Mouse (Mus musculus) frontal cortex, postnatal 14 days (tissue): ENCODE measurements at regions not wholly inside any gene's neighbourhood (a gene's known extent, or its start where the extent isn't known, plus 50 kb on each side); places are given as distances from the start of the nearest gene placed in this dataset.
A peak's percentile ranks its signal among the peaks of the same experiment; 100 is the strongest.

Source experiments
- DNase-seq, 2 experiments: peaks; one replicate each; pipeline ENCODE4 v3.0.0; 2022; ENCODE audit warnings: low spot score in 2 of 2

GRCm38 (mm10) chr12:46138646-46139045 lies 680.1 kb downstream of the Nova1 start:
- DNase-seq: no peak

DNA sequence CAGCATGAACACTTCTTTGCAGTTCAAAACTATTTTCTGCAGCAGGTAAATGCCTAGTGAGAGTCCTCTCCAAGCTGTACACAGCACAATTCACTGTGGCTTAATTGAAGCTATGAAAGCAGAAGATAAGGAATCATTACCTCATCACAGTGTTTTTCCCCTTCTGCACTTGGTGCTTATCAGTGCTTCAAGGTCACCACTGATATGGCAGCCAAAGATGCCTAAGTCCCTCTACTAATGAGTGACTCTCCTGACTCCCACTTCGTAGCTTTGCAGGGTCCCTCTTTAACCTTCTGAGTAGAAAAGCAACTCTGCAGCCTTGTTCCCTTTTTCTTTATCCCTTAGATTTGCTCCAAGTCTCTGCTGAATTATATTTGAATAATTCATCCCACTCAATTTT lies 692.9 kb downstream of the Nova1 start:
- no peak for DNase-seq

DNA sequence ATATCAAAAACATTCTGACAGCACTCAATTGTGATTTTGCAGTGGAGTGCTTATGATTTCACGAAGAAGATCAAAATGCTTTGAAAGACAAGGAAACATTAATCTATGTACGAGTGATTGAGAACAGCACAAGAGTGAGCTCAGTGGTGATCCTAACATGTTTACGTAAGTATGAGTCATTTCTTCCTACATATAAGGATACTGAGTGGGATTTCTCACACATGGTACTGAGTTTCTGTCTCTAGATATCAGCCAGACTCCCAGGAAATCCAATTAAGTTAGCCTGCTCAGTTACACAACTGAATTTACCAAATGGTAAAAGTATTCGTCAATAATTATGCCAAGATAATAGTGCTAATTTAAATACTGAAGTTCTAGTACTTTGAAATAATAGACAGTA lies 707.4 kb downstream of the Nova1 start:
- DNase-seq: no peak

GRCm38 (mm10) chr12:46083356-46083755 lies 735.4 kb downstream of the Nova1 start:
- no peak for DNase-seq

GRCm38 (mm10) chr12:46075789-46076217 lies 742.9 kb downstream of the Nova1 start:
- DNase-seq: no peak

DNA sequence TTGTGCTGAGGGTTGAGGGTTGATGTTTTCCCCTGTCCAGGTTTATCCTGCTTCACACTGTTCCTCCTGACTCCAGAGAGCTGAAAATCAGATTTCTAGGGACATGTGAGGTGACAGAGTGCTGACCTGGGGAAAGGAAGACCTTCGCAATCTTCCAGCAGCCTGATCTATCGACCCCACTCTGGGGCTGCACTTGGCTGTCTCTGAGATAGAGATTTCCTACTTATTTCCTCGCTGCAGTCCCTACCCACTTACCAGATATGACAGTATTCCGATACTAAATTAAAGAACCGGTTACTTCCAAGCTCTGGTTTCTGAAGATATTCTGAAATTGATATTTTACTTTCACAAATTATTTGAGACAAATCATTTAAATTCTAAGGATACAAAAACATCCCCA lies 743.4 kb downstream of the Nova1 start:
- no peak for DNase-seq

GRCm38 (mm10) chr12:46066896-46067295 lies 751.8 kb downstream of the Nova1 start:
- no peak for DNase-seq

DNA sequence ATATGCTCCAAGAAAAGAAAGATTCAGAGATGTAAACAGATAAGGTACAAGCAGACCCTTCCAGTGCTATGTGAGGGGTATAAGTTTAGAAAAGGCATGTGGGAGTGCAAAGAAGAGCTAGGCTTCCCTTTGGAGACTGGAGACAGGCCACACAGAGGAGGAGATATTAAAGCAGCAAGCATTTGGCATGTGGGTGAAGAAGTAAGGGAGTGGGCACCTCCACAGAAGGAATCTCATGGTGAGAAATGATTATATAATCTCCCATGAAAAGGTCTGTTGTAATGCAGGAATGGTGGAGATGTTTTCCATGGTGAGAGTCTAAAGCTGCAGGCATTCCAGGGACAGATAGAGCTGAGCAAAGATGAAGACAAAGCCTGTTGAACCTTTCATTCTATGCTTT lies 778.1 kb downstream of the Nova1 start:
- DNase-seq: peak; percentile 5 to 10

DNA sequence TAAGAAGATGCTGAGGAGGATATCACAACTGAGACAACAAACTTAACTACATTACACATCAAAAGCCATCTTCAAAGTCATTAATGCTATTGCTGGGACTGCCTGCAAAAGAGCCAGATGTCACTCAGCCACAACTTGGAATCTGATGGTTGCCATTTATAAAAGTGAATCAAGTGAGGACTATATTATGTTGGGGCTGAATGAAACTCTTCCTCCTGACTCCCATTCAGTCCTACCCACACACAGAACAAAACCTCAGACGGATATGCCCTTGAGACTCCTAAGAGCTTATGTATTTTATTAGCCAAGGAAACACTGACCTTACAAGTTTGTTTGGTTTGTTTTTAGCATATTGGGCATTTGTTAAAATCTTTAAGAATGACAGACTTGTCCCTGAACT lies 778.5 kb downstream of the Nova1 start:
- DNase-seq: no peak

DNA sequence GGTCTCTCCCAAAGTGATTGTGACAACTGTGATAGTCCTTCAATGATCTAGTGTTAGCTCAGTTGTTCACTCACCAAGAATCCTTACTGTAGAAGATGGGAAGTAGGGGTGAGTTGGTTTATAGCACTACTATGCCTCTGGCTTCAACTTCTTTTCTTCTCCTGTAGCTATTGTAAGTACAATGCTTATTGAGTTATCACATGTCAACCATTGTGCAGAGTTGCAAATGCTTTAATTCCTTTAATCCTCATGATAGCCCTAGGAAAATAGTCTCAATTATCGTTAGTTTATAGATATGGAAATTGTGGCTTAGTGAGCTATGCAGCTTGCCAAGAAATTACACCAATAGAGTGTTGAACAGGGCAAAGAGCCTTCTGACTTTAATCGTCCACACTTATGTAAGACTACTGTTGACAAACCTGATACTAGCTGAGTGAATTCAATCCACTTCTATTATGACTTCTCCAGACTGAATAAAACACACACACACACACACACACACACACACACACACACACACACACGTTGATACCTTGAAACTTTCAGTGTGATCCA lies 782.1 kb downstream of the Nova1 start:
- no peak for DNase-seq

DNA sequence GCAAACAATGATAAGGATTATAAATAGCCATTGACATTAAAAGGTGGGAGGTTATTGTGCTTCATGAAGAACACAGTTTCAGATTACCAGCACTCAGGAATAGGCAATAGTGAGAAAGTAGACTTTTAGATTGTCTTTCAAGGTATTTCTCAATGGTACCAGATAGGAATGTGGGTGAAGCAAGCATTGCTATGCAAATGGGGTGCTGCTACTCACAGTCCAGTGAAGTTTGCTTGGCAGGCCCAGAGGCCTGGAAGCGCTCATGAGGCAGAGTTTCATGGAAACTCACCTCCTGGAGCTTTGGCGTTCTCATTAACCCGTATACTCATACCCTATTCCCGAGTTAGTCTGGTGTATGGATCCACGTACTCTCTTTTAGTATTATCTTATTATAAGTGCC lies 793.5 kb downstream of the Nova1 start:
- no peak for DNase-seq

- DNase-seq: no peak
These were observed 797.2 kb downstream of the Nova1 start for GRCm38 (mm10) chr12:46021546-46021910.

DNA sequence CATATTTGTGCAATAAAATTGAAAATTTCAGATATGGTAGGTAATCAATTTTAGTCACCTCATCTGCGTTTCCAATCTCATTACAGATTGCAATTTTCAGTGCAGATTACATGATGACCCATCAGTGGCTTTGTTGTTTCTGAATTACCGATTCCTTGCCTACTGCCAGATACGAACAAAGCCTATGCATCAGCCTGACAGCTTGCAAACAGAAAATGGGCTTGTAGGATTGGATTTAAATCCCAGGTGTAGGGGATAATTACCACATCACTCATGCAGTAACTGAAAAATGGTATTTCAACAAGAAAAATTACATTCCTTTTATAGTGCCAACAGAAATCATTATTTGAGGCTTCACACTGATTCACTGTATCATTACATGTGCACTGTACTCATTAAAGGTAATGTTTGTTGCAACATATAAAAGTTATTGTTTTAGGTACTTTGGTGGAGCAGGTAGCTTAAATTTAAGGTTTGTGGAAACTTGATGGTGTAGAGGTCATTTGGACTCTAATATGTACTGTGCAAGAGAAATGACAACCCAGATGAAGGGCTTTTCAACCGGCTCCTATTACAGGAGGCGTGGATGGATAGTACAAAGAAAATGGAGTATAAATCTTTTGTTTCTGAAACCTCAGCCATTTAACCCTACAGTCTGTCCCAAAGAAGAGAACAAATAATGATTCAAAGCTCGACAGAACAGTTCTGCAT lies 797.7 kb downstream of the Nova1 start:
- DNase-seq: no peak

GRCm38 (mm10) chr12:45977691-45978414 lies 840.9 kb downstream of the Nova1 start:
- DNase-seq: no peak

DNA sequence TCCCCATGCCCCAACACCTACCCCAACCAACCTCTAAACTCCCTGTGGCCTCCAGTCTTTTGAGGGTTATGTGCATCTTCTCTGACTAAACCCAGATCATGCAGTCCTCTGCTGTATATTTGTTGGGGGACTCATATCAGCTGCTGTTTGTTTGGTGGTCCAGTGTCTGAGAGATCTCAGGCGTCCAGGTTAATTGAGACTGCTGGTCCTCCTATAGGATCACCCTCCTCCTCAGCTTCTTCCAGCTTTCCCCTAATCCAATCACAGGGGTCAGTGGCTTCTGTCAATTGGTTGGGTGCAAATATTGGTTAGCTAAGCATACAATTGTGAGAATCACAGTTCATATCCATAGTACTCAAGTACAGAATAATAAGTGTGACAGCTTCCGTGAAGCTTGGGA lies 842.9 kb downstream of the Nova1 start:
- DNase-seq: no peak

- no peak for DNase-seq
These were observed 848.3 kb downstream of the Nova1 start for GRCm38 (mm10) chr12:45970472-45970871.

- DNase-seq: no peak
These were observed 848.8 kb downstream of the Nova1 start for GRCm38 (mm10) chr12:45969881-45970280.

DNA sequence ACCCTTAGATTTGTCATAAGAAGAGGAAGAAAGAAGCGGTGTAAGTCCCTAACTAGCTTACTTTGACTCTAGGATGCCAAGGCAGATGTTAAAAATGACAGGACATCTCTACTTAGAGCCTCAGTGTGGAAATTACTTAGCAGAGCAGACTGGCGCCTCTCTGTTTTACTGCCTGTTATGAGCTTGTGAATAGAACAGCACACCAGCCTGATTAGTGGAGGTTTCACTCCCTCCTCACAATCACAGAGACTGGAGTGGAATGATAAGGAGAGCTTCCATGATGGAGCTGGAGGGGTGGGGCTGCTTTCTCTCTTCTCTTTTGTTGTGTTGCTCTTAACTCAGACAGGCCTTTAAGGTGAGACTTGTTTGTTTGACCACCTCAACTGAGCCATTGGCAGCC lies 871.8 kb downstream of the Nova1 start:
- DNase-seq: no peak

DNA sequence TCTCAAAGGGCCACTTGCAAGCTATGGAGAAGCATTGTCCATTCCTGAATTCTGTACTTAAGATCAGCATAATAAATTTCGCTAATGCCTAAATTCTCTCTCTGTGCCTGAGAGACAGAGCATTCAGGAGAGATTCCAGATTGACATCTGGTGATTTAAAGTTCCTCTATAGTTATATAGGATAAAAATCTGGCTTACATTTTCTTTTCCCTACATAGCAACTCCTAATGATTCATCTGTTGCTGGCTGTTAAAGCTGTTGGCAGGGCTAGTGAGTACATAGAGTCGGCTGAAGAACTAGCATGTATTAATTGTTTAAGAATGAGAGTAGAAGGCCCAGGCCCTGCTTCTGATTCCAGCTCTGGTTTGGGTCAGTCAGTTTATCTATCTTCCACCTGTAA lies 870.0 kb upstream of the Stxbp6 start:
- no peak for DNase-seq

DNA sequence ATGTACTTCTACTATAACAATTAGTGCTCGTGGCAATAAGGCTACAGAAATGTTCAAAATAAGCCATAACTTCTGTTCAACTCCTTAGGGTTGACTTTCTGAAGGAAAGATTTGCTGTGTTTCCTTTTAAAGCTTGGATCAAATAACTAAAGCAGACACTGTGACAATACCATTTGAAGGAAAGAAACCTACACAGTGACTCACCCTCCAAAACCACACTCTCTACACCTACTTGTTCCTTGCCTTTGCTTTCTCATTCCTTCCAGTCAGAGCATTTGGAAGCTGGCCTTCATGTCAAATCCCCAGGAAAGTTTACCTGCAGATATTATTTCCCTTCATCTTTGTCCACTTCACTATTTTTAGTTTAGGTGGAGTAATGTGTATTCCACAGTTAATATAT lies 867.9 kb upstream of the Stxbp6 start:
- DNase-seq: no peak

DNA sequence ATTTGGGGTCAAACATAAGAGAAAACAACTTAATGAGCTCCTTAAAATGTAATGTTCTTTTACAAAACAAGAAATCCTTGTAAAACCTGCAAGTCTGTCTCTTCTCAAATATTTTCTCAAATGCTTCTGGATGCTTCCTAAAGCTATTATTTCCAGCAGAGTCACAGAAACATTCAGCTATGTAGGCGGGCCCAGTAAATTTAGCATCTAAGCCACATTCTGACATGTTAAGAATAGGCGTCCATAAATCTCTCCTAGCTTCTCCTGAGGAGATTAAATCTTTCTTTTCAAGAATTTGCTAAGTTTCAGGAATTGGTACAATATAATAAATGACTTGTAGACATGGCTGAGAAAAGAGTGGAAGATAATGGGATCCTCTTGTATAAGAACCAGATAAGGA lies 858.9 kb upstream of the Stxbp6 start:
- DNase-seq: no peak

GRCm38 (mm10) chr12:45932251-45932650 lies 857.7 kb upstream of the Stxbp6 start:
- DNase-seq: no peak

DNA sequence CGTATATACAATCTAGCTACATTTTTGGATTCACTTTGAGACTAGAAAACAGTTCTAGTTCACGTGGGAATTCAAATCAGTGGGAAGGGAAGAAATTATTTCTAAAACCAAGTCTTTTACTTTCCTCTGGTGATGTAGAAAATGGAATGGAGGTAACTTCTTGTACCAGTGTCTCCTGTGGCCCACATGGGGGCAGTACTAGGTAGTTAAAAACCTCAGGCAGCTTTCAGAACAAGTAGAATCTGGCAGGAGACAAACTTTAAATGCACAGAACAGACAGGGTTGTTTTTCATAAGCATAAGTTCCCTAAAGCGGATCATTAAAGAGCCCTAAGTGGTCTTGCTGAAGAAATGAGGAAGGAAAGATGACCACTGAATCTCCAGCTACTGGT lies 855.2 kb upstream of the Stxbp6 start:
- DNase-seq: peak in 1 of 2 experiments; percentile 8
